Mouse (Mus musculus) hindbrain, postnatal 0 days (tissue): ENCODE results near the gene Tbc1d13. TPM values are rescaled to one million over a fixed set of nuclear protein-coding genes. Genes with fewer than 3 reads are reported as not detected.

Experiments
- ATAC-seq: fragments of 200-750 bp; cut with Nextera tagmentation; 2 replicates; pipeline ENCODE4 v1.8.0; 2017; ENCODE audit warnings: mild to moderate bottlenecking, moderate TSS enrichment, moderate library complexity
- DNase-seq: peaks from one replicate; pipeline ENCODE4 v3.0.0-alpha.2; 2015; ENCODE audit warnings: low spot score
- H3K27ac ChIP-seq: fragments of 300-500 bp; sonication (generic); 2 replicates; pipeline ENCODE4 v1.5.1; 2014; ENCODE audit warnings: mild to moderate bottlenecking
- H3K27me3 ChIP-seq: fragments of 300-500 bp; sonication (generic); 2 replicates; pipeline ENCODE4 v1.6.1; 2014; ENCODE audit warnings: low read length, mixed read lengths; ENCODE audit not compliant: insufficient read depth
- H3K36me3 ChIP-seq: fragments of 300-500 bp; sonication (generic); 2 replicates; pipeline ENCODE4 v1.6.1; 2014; ENCODE audit warnings: low read length, mixed read lengths; ENCODE audit not compliant: insufficient read depth
- H3K4me1 ChIP-seq: fragments of 300-500 bp; sonication (generic); 2 replicates; pipeline ENCODE4 v1.6.1; 2014; ENCODE audit warnings: antibody characterized with exemption, low read length, mixed read lengths; ENCODE audit not compliant: insufficient read depth
- H3K4me2 ChIP-seq: fragments of 300-500 bp; sonication (generic); 2 replicates; pipeline ENCODE4 v1.6.1; 2014; ENCODE audit warnings: low read depth, mild to moderate bottlenecking, low read length, moderate library complexity, mixed read lengths
- H3K4me3 ChIP-seq: fragments of 300-500 bp; sonication (generic); 2 replicates; pipeline ENCODE4 v1.5.1; 2014; ENCODE audit warnings: low read length
- H3K9ac ChIP-seq: fragments of 300-500 bp; sonication (generic); replicated peaks from 2 replicates; pipeline ENCODE4 v1.6.1; 2014; ENCODE audit warnings: mild to moderate bottlenecking, low read length, moderate library complexity, mixed read lengths
- H3K9me3 ChIP-seq: fragments of 300-500 bp; sonication (generic); 2 replicates; pipeline ENCODE4 v1.6.1; 2016; ENCODE audit warnings: low read length, mixed read lengths
- CTCF ChIP-seq: IDR thresholded peaks from 2 replicates; pipeline ENCODE4 v1.5.1; 2016; ENCODE audit warnings: antibody characterized with exemption, control low read depth, low read depth
- WGBS: fragments of 180-500 bp; shearing (Covaris S2); extraction: QIAGEN DNeasy Blood & Tissue Kit; methylation state at CpG from one replicate; pipeline ENCODE4 v1.1.7; 2014; 5-methylcytosine and 5-hydroxymethylcytosine counted together
- polyA plus RNA-seq: library from polyadenylated mRNA; unstranded; fragments of >200 nt; fragmentation: Nextera tagmentation; extraction: Ambion mirVana; gene quantifications from 2 replicates; pipeline ENCODE4 v1.2.1, GENCODE M21; 2015
- total RNA-seq: library from RNA; depleted of rRNA; stranded (reverse); fragments of >200 nt; gene quantifications from 2 replicates; pipeline ENCODE4 v1.2.3, GENCODE M21; 2014; rRNA removed

Gene Tbc1d13
- total and polyA plus RNA-seq, 2 experiments from 2014 or later: 9.4 to 109 TPM

GRCm38 (mm10) chr2:30185681-30186080 is 52.1 kb downstream of the Tbc1d13 start:
- no peak for TF ChIP-seq CTCF
- Histone ChIP-seq H3K27me3 (no peaks in the 10 kb centered on the region), H3K4me1 (no peaks in the 10 kb centered on the region), H3K9ac (no peak overlapping the region), H3K4me3 (no peak overlapping the region), H3K36me3 (no peaks in the 10 kb centered on the region; the same call in 1 of the 2 replicates), H3K9me3 (no peaks in the 10 kb centered on the region), H3K27ac (no peak overlapping the region), H3K4me2 (no peak overlapping the region)
- no peak for DNase-seq
- ATAC-seq: no peak
- 82% methylated on average over 3 of the region's 3 CpGs for WGBS

GRCm38 (mm10) chr2:30191790-30192580 is 58.4 kb downstream of the Tbc1d13 start:
- H3K9me3 ChIP-seq: no peaks in the 10 kb centered on the region
- H3K27ac ChIP-seq: no peak overlapping the region
- H3K27me3 ChIP-seq: no peaks in the 10 kb centered on the region
- H3K36me3 ChIP-seq: no peaks in the 10 kb centered on the region; the same call in 1 of the 2 replicates
- no peak overlapping the region for H3K4me3 ChIP-seq
- no peak for ATAC-seq
- no peak overlapping the region for H3K4me2 ChIP-seq
- WGBS: 88% methylated on average over 12 of the region's 12 CpGs
- DNase-seq: no peak
- no peak for TF ChIP-seq CTCF
- H3K4me1 ChIP-seq: no peaks in the 10 kb centered on the region
- H3K9ac ChIP-seq: no peak overlapping the region

GRCm38 (mm10) chr2:30194656-30195055 is 61.1 kb downstream of the Tbc1d13 start:
- TF ChIP-seq CTCF: no peak
- WGBS: 69% methylated on average over 3 of the region's 3 CpGs
- no peaks in the 10 kb centered on the region for H3K36me3 ChIP-seq
- 0 out of 2 replicates have a peak overlapping the region, but pooled peaks have one; percentile 36 for H3K27ac ChIP-seq
- no peak overlapping the region for H3K4me3 ChIP-seq
- no peak for DNase-seq
- ATAC-seq: no peak
- no peaks in the 10 kb centered on the region for H3K27me3 ChIP-seq
- no peaks in the 10 kb centered on the region for H3K9me3 ChIP-seq
- no peak overlapping the region for H3K4me2 ChIP-seq
- H3K4me1 ChIP-seq: no peaks in the 10 kb centered on the region
- no peak overlapping the region for H3K9ac ChIP-seq

- DNase-seq: no peak
- no peaks in the 10 kb centered on the region for H3K9me3 ChIP-seq
- H3K4me2 ChIP-seq: no peak overlapping the region
- no peak for ATAC-seq
- H3K4me3 ChIP-seq: no peak overlapping the region
- WGBS: 64% methylated on average over 4 of the region's 4 CpGs
- no peak overlapping the region for H3K9ac ChIP-seq
- H3K36me3 ChIP-seq: no peaks in the 10 kb centered on the region
- no peak overlapping the region for H3K27ac ChIP-seq
- no peaks in the 10 kb centered on the region for H3K27me3 ChIP-seq
- TF ChIP-seq CTCF: no peak
- no peaks in the 10 kb centered on the region for H3K4me1 ChIP-seq
Measured at GRCm38 (mm10) chr2:30198021-30198420, 64.5 kb downstream of the Tbc1d13 start.

- no peak for DNase-seq
- no peak for ATAC-seq
- H3K9me3 ChIP-seq: no peaks in the 10 kb centered on the region
- no peak overlapping the region for H3K4me3 ChIP-seq
- WGBS: 74% methylated on average over 1 of the region's 1 CpGs
- no peak overlapping the region for H3K4me2 ChIP-seq
- TF ChIP-seq CTCF: no peak
- H3K9ac ChIP-seq: no peak overlapping the region
- H3K36me3 ChIP-seq: no peaks in the 10 kb centered on the region
- H3K4me1 ChIP-seq: no peaks in the 10 kb centered on the region; the same call in 1 of the 2 replicates
- no peak overlapping the region for H3K27ac ChIP-seq
- H3K27me3 ChIP-seq: no peaks in the 10 kb centered on the region
Measured at GRCm38 (mm10) chr2:30199984-30200383, 66.4 kb downstream of the Tbc1d13 start.

GRCm38 (mm10) chr2:30200388-30200925 is 66.9 kb downstream of the Tbc1d13 start:
- no peak overlapping the region for H3K9ac ChIP-seq
- H3K4me3 ChIP-seq: no peak overlapping the region
- 91% methylated on average over 5 of the region's 5 CpGs for WGBS
- no peak for ATAC-seq
- no peaks in the 10 kb centered on the region for H3K9me3 ChIP-seq
- H3K27ac ChIP-seq: no peak overlapping the region
- no peaks in the 10 kb centered on the region; the same call in 1 of the 2 replicates for H3K4me1 ChIP-seq
- no peak for TF ChIP-seq CTCF
- H3K4me2 ChIP-seq: no peak overlapping the region
- no peaks in the 10 kb centered on the region for H3K27me3 ChIP-seq
- H3K36me3 ChIP-seq: no peaks in the 10 kb centered on the region
- DNase-seq: no peak

Other genes starting within 250 kb of the Tbc1d13 start
- 73.1 and 81.7 TPM in 2 replicates for gene Odf2, start 244.5 kb upstream of the Tbc1d13 start, total RNA-seq
- 78.2 and 88.3 TPM in 2 replicates for gene Odf2, start 244.5 kb upstream of the Tbc1d13 start, polyA plus RNA-seq
- 39.4 and 43.6 TPM in 2 replicates for gene Gle1, start 198.3 kb upstream of the Tbc1d13 start, total RNA-seq
- 52.7 and 56.0 TPM in 2 replicates for gene Gle1, start 198.3 kb upstream of the Tbc1d13 start, polyA plus RNA-seq
- 716 and 902 TPM in 2 replicates for gene Sptan1, start 168.2 kb upstream of the Tbc1d13 start, total RNA-seq
- gene Sptan1, start 168.2 kb upstream of the Tbc1d13 start, polyA plus RNA-seq: 166 and 184 TPM in 2 replicates
- 87.4 and 87.7 TPM in 2 replicates for gene Wdr34, start 84.9 kb upstream of the Tbc1d13 start, total RNA-seq
- 64.5 and 66.5 TPM in 2 replicates for gene Wdr34, start 84.9 kb upstream of the Tbc1d13 start, polyA plus RNA-seq
- 149 and 188 TPM in 2 replicates for gene Set, start 76.4 kb upstream of the Tbc1d13 start, total RNA-seq
- 332 and 334 TPM in 2 replicates for gene Set, start 76.4 kb upstream of the Tbc1d13 start, polyA plus RNA-seq
- gene Pkn3, start 56.1 kb upstream of the Tbc1d13 start, total RNA-seq: 1.2 and 4.5 TPM in 2 replicates
- 0.99 and 1.0 TPM in 2 replicates for gene Pkn3, start 56.1 kb upstream of the Tbc1d13 start, polyA plus RNA-seq
- gene Zdhhc12, start 40.1 kb upstream of the Tbc1d13 start, total RNA-seq: 25.4 and 35.0 TPM in 2 replicates
- 30.2 and 32.2 TPM in 2 replicates for gene Zdhhc12, start 40.1 kb upstream of the Tbc1d13 start, polyA plus RNA-seq
- 77.6 and 99.2 TPM in 2 replicates for gene Zer1, start 9.2 kb upstream of the Tbc1d13 start, total RNA-seq
- gene Zer1, start 9.2 kb upstream of the Tbc1d13 start, polyA plus RNA-seq: 14.0 and 14.6 TPM in 2 replicates
- gene Endog, start 37.7 kb downstream of the Tbc1d13 start, total RNA-seq: 63.7 and 64.1 TPM in 2 replicates
- gene Endog, start 37.7 kb downstream of the Tbc1d13 start, polyA plus RNA-seq: 42.2 and 42.7 TPM in 2 replicates
- 32.6 and 48.2 TPM in 2 replicates for gene Spout1, start 44.7 kb downstream of the Tbc1d13 start, total RNA-seq
- gene Spout1, start 44.7 kb downstream of the Tbc1d13 start, polyA plus RNA-seq: 52.6 and 56.1 TPM in 2 replicates
- gene Kyat1, start 72.1 kb downstream of the Tbc1d13 start, total RNA-seq: 23.9 and 34.3 TPM in 2 replicates
- 17.0 and 17.9 TPM in 2 replicates for gene Kyat1, start 72.1 kb downstream of the Tbc1d13 start, polyA plus RNA-seq
- 66.2 and 68.4 TPM in 2 replicates for gene Lrrc8a, start 104.0 kb downstream of the Tbc1d13 start, total RNA-seq
- 59.7 and 61.9 TPM in 2 replicates for gene Lrrc8a, start 104.0 kb downstream of the Tbc1d13 start, polyA plus RNA-seq
- 6.8 and 15.1 TPM in 2 replicates for gene Gm28035, start 106.8 kb downstream of the Tbc1d13 start, total RNA-seq
- 0.25 and 0.31 TPM in 2 replicates for gene Gm28035, start 106.8 kb downstream of the Tbc1d13 start, polyA plus RNA-seq
- 5.6 and 8.9 TPM in 2 replicates for gene Phyhd1, start 132.5 kb downstream of the Tbc1d13 start, total RNA-seq
- gene Phyhd1, start 132.5 kb downstream of the Tbc1d13 start, polyA plus RNA-seq: 6.2 and 7.4 TPM in 2 replicates
- not detected in 2 replicates for gene Gm28038, start 147.3 kb downstream of the Tbc1d13 start, total RNA-seq
- gene Gm28038, start 147.3 kb downstream of the Tbc1d13 start, polyA plus RNA-seq: not detected in 2 replicates
- gene Dolk, start 152.6 kb downstream of the Tbc1d13 start, total RNA-seq: 43.7 and 50.4 TPM in 2 replicates
- 42.1 and 43.5 TPM in 2 replicates for gene Dolk, start 152.6 kb downstream of the Tbc1d13 start, polyA plus RNA-seq
- 32.6 and 51.0 TPM in 2 replicates for gene Nup188, start 152.7 kb downstream of the Tbc1d13 start, total RNA-seq
- 11.9 and 12.6 TPM in 2 replicates for gene Nup188, start 152.7 kb downstream of the Tbc1d13 start, polyA plus RNA-seq
- gene Sh3glb2, start 225.6 kb downstream of the Tbc1d13 start, total RNA-seq: 397 and 410 TPM in 2 replicates
- gene Sh3glb2, start 225.6 kb downstream of the Tbc1d13 start, polyA plus RNA-seq: 171 and 180 TPM in 2 replicates
- 67.6 and 79.9 TPM in 2 replicates for gene Miga2, start 230.5 kb downstream of the Tbc1d13 start, total RNA-seq
- gene Miga2, start 230.5 kb downstream of the Tbc1d13 start, polyA plus RNA-seq: 34.4 and 35.3 TPM in 2 replicates